ENCODE assay signal across 14 mouse cellular contexts in the genomic region with DNA sequence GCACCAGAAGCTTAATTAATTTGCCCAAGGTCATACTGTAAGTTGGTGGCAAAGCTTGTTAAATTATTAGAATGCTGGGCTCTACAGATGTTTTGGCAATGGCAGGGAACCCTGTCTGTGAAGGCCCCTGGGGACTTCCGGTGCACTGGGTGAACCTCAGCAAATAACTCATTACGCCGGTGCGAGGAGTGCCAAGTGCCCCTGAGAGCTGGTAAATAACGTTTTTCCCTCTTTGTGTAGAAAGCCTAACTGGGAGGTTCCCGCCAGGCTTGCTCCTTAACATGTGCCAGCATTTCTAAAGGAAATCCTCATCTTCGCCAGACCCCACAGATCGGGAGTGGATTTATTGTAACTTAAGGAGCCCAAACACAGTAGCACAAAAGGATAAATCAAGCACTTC.
DNase-seq lines count a peak whose midpoint lies in the region; ATAC-seq and TF ChIP-seq lines count a peak whose summit lies in the region.
"Had no signal": no experiment of that assay in that cellular context is flagged by ENCODE, and none has a peak within 500 bp of the region (broad histone marks: within the 10 kb centered on the region; RNA-seq: fewer than 3 reads in every experiment).

No protein-coding gene starts in this region.

- intact Hi-C loops in left cerebral cortex, postnatal 10 days (cut with DNase I), result no loop called here

- peaks cover 14% of the 10 kb centered on the region for H3K4me1 ChIP-seq in forebrain, embryonic 13.5 days
- peaks cover 11% of the 10 kb centered on the region for H3K4me1 ChIP-seq in forebrain, embryonic 12.5 days
- H3K4me1 ChIP-seq in kidney, adult 2 months (ENCODE audit: control insufficient read depth, insufficient read depth, low read length), result no peaks in the 10 kb centered on the region
- H3K4me1 ChIP-seq: heart, embryonic 10.5 days had no signal

- peak overlapping the region; percentile 6; the same call in 1 of the 2 replicates for H3K4me2 ChIP-seq in forebrain, embryonic 13.5 days
- H3K4me2 ChIP-seq in forebrain, embryonic 12.5 days, result no peak overlapping the region
- H3K4me2 ChIP-seq: lung, embryonic 14.5 days had no signal

- H3K9ac ChIP-seq in forebrain, embryonic 13.5 days, result no peak overlapping the region
- H3K9ac ChIP-seq in forebrain, embryonic 12.5 days, result no peak overlapping the region
- H3K9ac ChIP-seq: lung, embryonic 14.5 days had no signal

- H3K27me3 ChIP-seq in forebrain, embryonic 13.5 days, result peaks cover 22% of the 10 kb centered on the region
- peaks cover 18% of the 10 kb centered on the region for H3K27me3 ChIP-seq in forebrain, embryonic 12.5 days
- no peaks in the 10 kb centered on the region for H3K27me3 ChIP-seq in kidney, adult 2 months (replicated peaks; ENCODE audit: control insufficient read depth, insufficient read depth, low read length)

- TF ChIP-seq CTCF in kidney, adult 2 months (conservative IDR thresholded peaks at IDR 0.05; ENCODE audit: insufficient read depth, insufficient read length, low read depth, low read length), result no peak

- 0 out of 2 replicates have a peak overlapping the region, but pooled peaks have one; percentile 20 for H3K27ac ChIP-seq in forebrain, embryonic 13.5 days
- no peak overlapping the region for H3K27ac ChIP-seq in forebrain, embryonic 12.5 days
- H3K27ac ChIP-seq in kidney, adult 2 months (ENCODE audit: insufficient read depth, low read depth, low read length), result no peak overlapping the region
- H3K27ac ChIP-seq: heart, embryonic 10.5 days had no signal

- peak; percentile 30 for DNase-seq in kidney, adult 2 months
- no peak for DNase-seq in kidney, adult 9 months
- DNase-seq in spleen, postnatal 36 days (ENCODE audit: low spot score in 2 of 2), result peak; percentile 12 to 25
- no peak for DNase-seq in spleen, adult 18-20 months
- DNase-seq in cerebellum, adult 8-10 months, result no peak
- no peak for DNase-seq in left cerebral cortex, postnatal 10 days (ENCODE audit: extremely low spot score in 1 of 2, low spot score in 2 of 2)
- DNase-seq: adrenal gland, postnatal 25 days; gastrocnemius, postnatal 10 days; layer of hippocampus, postnatal 36 days; lung, embryonic 14.5 days; right cerebral cortex, postnatal 14 days had no signal

- H3K4me3 ChIP-seq in forebrain, embryonic 13.5 days, result no peak overlapping the region
- H3K4me3 ChIP-seq in forebrain, embryonic 12.5 days (replicated peaks), result no peak overlapping the region
- H3K4me3 ChIP-seq in kidney, adult 2 months (ENCODE audit: insufficient read depth, low read depth, low read length), result no peak overlapping the region
- H3K4me3 ChIP-seq: heart, embryonic 10.5 days had no signal

- H3K36me3 ChIP-seq in forebrain, embryonic 13.5 days (ENCODE audit: poor library complexity, severe bottlenecking), result peaks cover 10% of the 10 kb centered on the region
- peaks cover 6% of the 10 kb centered on the region; the same call in 1 of the 2 replicates for H3K36me3 ChIP-seq in forebrain, embryonic 12.5 days (replicated peaks)
- no peaks in the 10 kb centered on the region for H3K36me3 ChIP-seq in kidney, adult 2 months (ENCODE audit: control insufficient read depth, insufficient read depth, low read length)

- no peaks in the 10 kb centered on the region for H3K9me3 ChIP-seq in forebrain, embryonic 13.5 days (replicated peaks)
- no peaks in the 10 kb centered on the region for H3K9me3 ChIP-seq in forebrain, embryonic 12.5 days
- H3K9me3 ChIP-seq: heart, embryonic 10.5 days had no signal

- WGBS in forebrain, embryonic 13.5 days, result 19% methylated on average over 8 of the region's 8 CpGs
- WGBS in forebrain, embryonic 12.5 days, result 33% methylated on average over 8 of the region's 8 CpGs
- WGBS in kidney, adult 2 months, result 53% methylated on average over 8 of the region's 8 CpGs

- 0 out of 2 replicates have a peak, but pooled peaks have one; percentile 36 for ATAC-seq in forebrain, embryonic 13.5 days
- ATAC-seq in forebrain, embryonic 12.5 days (ENCODE audit: low FRiP score), result no peak

- no peak for TF ChIP-seq POLR2A in kidney, adult 2 months (IDR thresholded peaks at IDR 0.05; ENCODE audit: low read depth, low read length)

Comparison
In these comparisons a context has a peak if more than half of its experiments do, and no peak if none do; other contexts are left out.
1. DNase-seq: peak in kidney, adult 2 months (single experiment) and spleen, postnatal 36 days (2 of 2); none in kidney, adult 9 months (single experiment), spleen, adult 18-20 months (0 of 2), cerebellum, adult 8-10 months (single experiment) and left cerebral cortex, postnatal 10 days (0 of 2).